Mouse (Mus musculus) hindbrain, embryonic 11.5 days (tissue): ENCODE measurements around the gene Mbd3. TPM values are rescaled to one million over a fixed set of nuclear protein-coding genes. Genes with fewer than 3 reads are reported as not detected.

ENCODE experiments used
- polyA plus RNA-seq: library from polyadenylated mRNA; unstranded; fragments of >200 nt; fragmentation: Nextera tagmentation; extraction: Ambion mirVana; gene quantifications from 2 replicates; pipeline ENCODE4 v1.2.1, GENCODE M21; 2014

Mbd3 gene
- polyA plus RNA-seq, 1 experiment from 2014 or later: 240 TPM

Other genes starting within 250 kb of the Mbd3 start
- 83.4 and 90.4 TPM in 2 replicates for gene Cirbp, start 233.6 kb downstream of the Mbd3 start, polyA plus RNA-seq
- 7.6 and 9.4 TPM in 2 replicates for gene 1600002K03Rik, start 226.6 kb downstream of the Mbd3 start, polyA plus RNA-seq
- gene Efna2, start 220.1 kb downstream of the Mbd3 start, polyA plus RNA-seq: 24.8 and 34.2 TPM in 2 replicates
- gene Mum1, start 173.1 kb downstream of the Mbd3 start, polyA plus RNA-seq: 49.4 and 57.3 TPM in 2 replicates
- 242 and 245 TPM in 2 replicates for gene Ndufs7, start 150.4 kb downstream of the Mbd3 start, polyA plus RNA-seq
- gene Gamt, start 138.5 kb downstream of the Mbd3 start, polyA plus RNA-seq: 30.3 and 30.4 TPM in 2 replicates
- gene Dazap1, start 138.1 kb downstream of the Mbd3 start, polyA plus RNA-seq: 46.8 and 47.3 TPM in 2 replicates
- gene Rps15, start 107.1 kb downstream of the Mbd3 start, polyA plus RNA-seq: 798 TPM in 2 replicates
- 74.4 and 101 TPM in 2 replicates for gene Apc2, start 103.6 kb downstream of the Mbd3 start, polyA plus RNA-seq
- gene 2310011J03Rik, start 79.0 kb downstream of the Mbd3 start, polyA plus RNA-seq: 32.9 and 34.9 TPM in 2 replicates
- gene Pcsk4, start 70.1 kb downstream of the Mbd3 start, polyA plus RNA-seq: 1.1 and 1.8 TPM in 2 replicates
- 3.7 and 3.8 TPM in 2 replicates for gene Reep6, start 69.6 kb downstream of the Mbd3 start, polyA plus RNA-seq
- 0.54 and 0.70 TPM in 2 replicates for gene Adamtsl5, start 51.1 kb downstream of the Mbd3 start, polyA plus RNA-seq
- 0.11 and 0.14 TPM in 2 replicates for gene Plk5, start 43.1 kb downstream of the Mbd3 start, polyA plus RNA-seq
- gene Mex3d, start 11.9 kb downstream of the Mbd3 start, polyA plus RNA-seq: 13.4 and 14.7 TPM in 2 replicates
- 466 and 480 TPM in 2 replicates for gene Uqcr11, start 7.3 kb upstream of the Mbd3 start, polyA plus RNA-seq
- gene Tcf3, start 34.1 kb upstream of the Mbd3 start, polyA plus RNA-seq: 110 and 130 TPM in 2 replicates
- 2.1 and 3.5 TPM in 2 replicates for gene Onecut3, start 95.3 kb upstream of the Mbd3 start, polyA plus RNA-seq
- gene Atp8b3, start 139.6 kb upstream of the Mbd3 start, polyA plus RNA-seq: 0.86 and 0.95 TPM in 2 replicates
- gene Rexo1, start 162.0 kb upstream of the Mbd3 start, polyA plus RNA-seq: 21.6 and 22.5 TPM in 2 replicates
- 3.9 and 4.2 TPM in 2 replicates for gene Klf16, start 177.8 kb upstream of the Mbd3 start, polyA plus RNA-seq
- gene Abhd17a, start 190.8 kb upstream of the Mbd3 start, polyA plus RNA-seq: 98.8 and 108 TPM in 2 replicates
- 64.1 and 68.7 TPM in 2 replicates for gene Scamp4, start 203.3 kb upstream of the Mbd3 start, polyA plus RNA-seq
- 5.8 and 7.4 TPM in 2 replicates for gene Adat3, start 203.3 kb upstream of the Mbd3 start, polyA plus RNA-seq
- 1.5 and 1.7 TPM in 2 replicates for gene Gm49322, start 206.5 kb upstream of the Mbd3 start, polyA plus RNA-seq
- gene Csnk1g2, start 223.3 kb upstream of the Mbd3 start, polyA plus RNA-seq: 71.1 and 85.6 TPM in 2 replicates